Mouse (Mus musculus) limb, embryonic 14.5 days (tissue): ENCODE measurements around the gene Zic4. TPM values are rescaled to one million over a fixed set of nuclear protein-coding genes. Genes with fewer than 3 reads are reported as not detected.

Experiments
- ATAC-seq: fragments of 200-750 bp; cut with Nextera tagmentation; 2 replicates; pipeline ENCODE4 v1.8.0; 2017; ENCODE audit warnings: low read depth, moderate number of reproducible peaks, moderate TSS enrichment; ENCODE audit not compliant: low FRiP score
- DNase-seq: peaks from one replicate; pipeline ENCODE4 v3.0.0-alpha.2; 2015; ENCODE audit warnings: low spot score
- H3K27ac ChIP-seq: fragments of 300-500 bp; sonication (generic); replicated peaks from 2 replicates; pipeline ENCODE4 v1.5.1; 2014; ENCODE audit warnings: low read depth, mild to moderate bottlenecking, low read length, moderate library complexity, mixed read lengths
- H3K27me3 ChIP-seq: fragments of 300-500 bp; sonication (generic); 2 replicates; pipeline ENCODE4 v1.6.1; 2014; ENCODE audit warnings: low read length, mixed read lengths; ENCODE audit not compliant: control insufficient read depth, insufficient read depth
- H3K36me3 ChIP-seq: fragments of 300-500 bp; sonication (generic); 2 replicates; pipeline ENCODE4 v1.6.1; 2014; ENCODE audit warnings: mild to moderate bottlenecking, low read length, moderate library complexity, mixed read lengths; ENCODE audit not compliant: control insufficient read depth, insufficient read depth
- H3K4me1 ChIP-seq: fragments of 300-500 bp; sonication (generic); 2 replicates; pipeline ENCODE4 v1.6.1; 2014; ENCODE audit warnings: antibody characterized with exemption, low read length, mixed read lengths; ENCODE audit not compliant: control insufficient read depth, insufficient read depth
- H3K4me2 ChIP-seq: fragments of 300-500 bp; sonication (generic); replicated peaks from 2 replicates; pipeline ENCODE4 v1.6.1; 2014; ENCODE audit warnings: low read depth, mild to moderate bottlenecking, low read length, moderate library complexity; ENCODE audit not compliant: severe bottlenecking
- H3K4me3 ChIP-seq: fragments of 300-500 bp; sonication (generic); replicated peaks from 2 replicates; pipeline ENCODE4 v1.5.1; 2014; ENCODE audit warnings: low read length
- H3K9ac ChIP-seq: fragments of 300-500 bp; sonication (generic); 2 replicates; pipeline ENCODE4 v1.6.1; 2014; ENCODE audit warnings: mild to moderate bottlenecking, low read depth, low read length, moderate library complexity; ENCODE audit not compliant: severe bottlenecking
- H3K9me3 ChIP-seq: fragments of 300-500 bp; sonication (generic); 2 replicates; pipeline ENCODE4 v1.6.1; 2016; ENCODE audit warnings: low read length; ENCODE audit not compliant: control insufficient read depth
- POLR2A ChIP-seq: fragments of 200-500 bp; IDR thresholded peaks from 2 replicates; pipeline ENCODE4 v1.8.0; 2012; ENCODE audit warnings: inconsistent platforms, mild to moderate bottlenecking, moderate library complexity, borderline replicate concordance; ENCODE audit not compliant: insufficient read depth, insufficient read length; ENCODE audit errors: extremely low read depth
- WGBS: fragments of 180-500 bp; shearing (Covaris S2); extraction: QIAGEN DNeasy Blood & Tissue Kit; methylation state at CpG from one replicate; pipeline ENCODE4 v1.1.7; 2014; 5-methylcytosine and 5-hydroxymethylcytosine counted together
- polyA plus RNA-seq, 2 experiments: library from polyadenylated mRNA; depleted of rRNA in 1 of 2; stranded (reverse) in 1 of 2; unstranded in 1 of 2; fragments of >200 nt; fragmentation: Nextera tagmentation in 1 of 2; extraction: Ambion mirVana in 1 of 2; gene quantifications; 2 replicates each; pipeline versions ENCODE4 v1.2.1 to v1.2.3; 2012 to 2014

Zic4 gene
- polyA plus RNA-seq, 2 experiments, result 0.39 to 0.69 TPM

DNA sequence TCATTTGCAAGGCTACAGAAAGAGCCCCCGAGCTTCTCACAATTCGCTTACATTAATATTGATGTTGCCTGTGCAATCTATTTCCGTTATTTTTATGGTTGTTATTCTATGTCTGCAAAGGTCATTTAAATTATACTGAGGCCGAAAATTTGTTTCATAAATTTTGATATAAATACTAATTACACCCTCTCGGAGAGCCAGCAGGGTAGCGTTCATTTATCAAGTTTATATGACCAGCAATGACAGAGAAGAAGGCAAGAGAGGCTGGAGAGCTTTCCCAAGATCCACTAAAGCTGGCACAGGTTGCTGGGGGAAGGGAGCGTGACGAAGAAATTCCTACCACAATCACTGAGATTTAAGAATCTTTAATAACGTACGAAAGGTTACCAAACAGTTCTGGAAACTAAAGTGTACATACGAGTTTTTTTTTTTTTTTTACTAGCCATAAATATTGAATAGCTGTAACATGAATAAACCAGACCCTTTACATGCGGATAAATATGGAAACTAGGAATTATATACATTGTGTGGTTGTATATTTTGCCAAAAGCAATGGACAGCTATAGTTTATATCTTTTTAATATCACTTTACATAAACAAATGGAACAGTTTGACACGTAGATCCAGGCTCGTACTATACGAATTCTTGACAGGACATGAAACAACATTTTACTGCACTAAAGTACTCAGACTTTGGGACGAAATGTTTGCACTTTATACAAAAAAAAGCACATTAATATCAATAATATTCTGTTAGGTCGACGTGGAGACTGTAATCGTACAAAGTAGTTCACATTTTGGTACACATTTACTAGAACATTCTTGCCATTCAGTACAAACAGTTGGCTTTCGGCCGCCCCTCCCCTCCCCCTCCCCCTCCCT, 1.8 kb upstream of the Zic4 start:
- Histone ChIP-seq H3K4me1 (peaks cover 3% of the 10 kb centered on the region; the same call in 1 of the 2 replicates), H3K27me3 (peaks cover 88% of the 10 kb centered on the region), H3K36me3 (no peaks in the 10 kb centered on the region), H3K4me3 (no peak overlapping the region), H3K27ac (no peak overlapping the region), H3K4me2 (no peak overlapping the region), H3K9me3 (no peaks in the 10 kb centered on the region), H3K9ac (no peak overlapping the region)
- DNase-seq (no peak), ATAC-seq (no peak)
- 4% methylated on average over 21 of the region's 21 CpGs for WGBS
- TF ChIP-seq POLR2A, result no peak

DNA sequence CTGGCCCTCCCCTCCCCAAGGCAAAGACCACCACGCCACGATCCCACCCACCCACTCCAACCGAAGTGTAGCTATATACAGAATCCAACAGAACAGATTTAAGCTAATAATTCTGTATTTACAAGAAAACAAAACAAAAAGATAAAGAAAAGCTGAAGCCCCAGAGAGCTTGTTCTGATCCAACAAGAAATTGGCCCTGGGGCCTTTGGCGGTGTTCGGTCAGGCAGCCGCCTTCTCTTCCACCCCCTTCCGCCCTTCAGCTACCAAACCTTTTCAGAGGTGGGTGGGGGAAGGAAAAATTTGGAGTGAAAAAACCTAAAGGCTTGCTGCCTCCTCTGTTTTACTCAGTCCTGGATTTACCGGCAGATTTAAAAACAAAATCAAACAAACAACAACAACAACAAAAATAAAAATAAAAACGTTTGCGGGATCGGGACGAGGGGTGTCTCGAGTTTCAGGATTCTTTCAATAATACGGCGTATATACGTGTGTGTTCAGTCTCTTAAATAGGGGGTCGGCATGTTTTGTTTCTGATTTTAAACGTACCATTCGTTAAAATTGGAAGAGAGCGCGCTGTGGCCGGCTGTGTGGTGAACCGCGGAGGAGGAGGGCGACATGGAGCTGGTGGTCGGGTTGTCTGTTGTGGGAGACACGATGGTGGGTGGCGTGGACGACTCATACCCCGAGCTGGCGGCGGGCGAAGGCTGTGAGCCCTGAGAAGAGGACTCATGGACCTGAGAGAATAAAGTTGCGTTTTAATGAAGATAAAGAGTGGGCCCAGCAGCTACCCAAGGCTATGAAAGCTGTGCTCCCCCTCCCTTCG, 969 bp upstream of the Zic4 start:
- Histone ChIP-seq H3K4me3 (peak overlapping the region; percentile 34; the same call in 1 of the 2 replicates), H3K36me3 (no peaks in the 10 kb centered on the region), H3K27me3 (peaks cover 86% of the 10 kb centered on the region), H3K4me2 (peak overlapping the region; percentile 47; the same call in 1 of the 2 replicates), H3K4me1 (peaks cover 3% of the 10 kb centered on the region; the same call in 1 of the 2 replicates), H3K27ac (no peak overlapping the region), H3K9ac (no peak overlapping the region), H3K9me3 (no peaks in the 10 kb centered on the region)
- 1% methylated on average over 35 of the region's 35 CpGs for WGBS
- ATAC-seq (no peak), DNase-seq (no peak)
- TF ChIP-seq POLR2A, result no peak

DNA sequence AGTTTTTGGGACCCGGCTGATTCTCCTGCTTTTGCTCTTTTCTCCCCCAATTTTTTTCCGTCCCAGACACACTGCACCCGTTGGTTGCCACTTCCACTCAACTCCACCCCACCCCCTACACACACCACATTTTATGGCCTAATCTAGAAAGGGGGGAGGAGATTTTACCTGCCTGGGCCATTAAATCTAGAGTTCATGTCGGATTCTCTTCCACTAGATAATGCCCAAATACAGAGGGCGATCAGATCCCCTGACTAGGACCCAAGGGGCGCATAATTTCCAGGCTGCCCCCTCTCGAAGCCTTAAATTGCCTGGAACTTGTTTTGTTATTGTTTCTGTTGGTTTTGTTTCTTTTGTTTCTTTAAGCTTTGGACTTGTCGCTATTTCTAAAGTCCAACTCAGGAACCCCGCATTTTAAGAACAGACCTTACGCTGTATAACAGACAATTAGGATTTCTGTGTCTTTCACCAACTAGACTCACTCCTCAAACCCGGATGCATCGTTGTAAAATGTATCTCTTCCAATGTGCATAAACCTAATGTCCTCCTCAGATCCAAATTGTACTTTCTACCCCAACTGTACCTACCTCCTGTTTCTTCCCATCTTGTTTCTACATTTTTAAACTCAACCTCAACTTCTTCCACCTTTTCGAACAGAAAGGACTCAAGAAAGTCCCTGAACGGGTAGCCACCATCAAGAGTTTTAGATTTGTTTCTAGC, 958 bp downstream of the Zic4 start:
- no peak for TF ChIP-seq POLR2A
- H3K9me3 ChIP-seq, result no peaks in the 10 kb centered on the region
- no peak overlapping the region for H3K4me2 ChIP-seq
- no peak overlapping the region for H3K27ac ChIP-seq
- H3K36me3 ChIP-seq, result no peaks in the 10 kb centered on the region
- 3% methylated on average over 14 of the region's 14 CpGs for WGBS
- H3K4me1 ChIP-seq, result peaks cover 3% of the 10 kb centered on the region; the same call in 1 of the 2 replicates
- no peak for DNase-seq
- H3K27me3 ChIP-seq, result peaks cover 85% of the 10 kb centered on the region
- H3K9ac ChIP-seq, result no peak overlapping the region
- no peak for ATAC-seq
- H3K4me3 ChIP-seq, result no peak overlapping the region

DNA sequence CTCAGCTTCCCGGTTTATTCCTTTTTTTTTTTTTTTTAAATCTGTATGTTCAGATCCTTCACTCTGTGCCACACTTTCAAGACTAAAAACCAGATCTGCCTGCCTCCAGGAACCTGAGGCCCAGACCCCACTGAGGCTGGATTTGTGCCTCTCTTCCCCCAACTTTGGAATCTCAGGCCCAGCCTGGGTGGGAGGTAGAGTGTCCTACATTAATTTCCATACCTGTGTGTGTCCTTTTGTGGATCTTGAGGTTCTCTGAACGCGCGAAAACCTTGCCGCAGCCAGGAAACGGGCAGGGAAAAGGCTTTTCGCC, 1.6 kb downstream of the Zic4 start:
- ATAC-seq (no peak), DNase-seq (no peak)
- H3K4me3 ChIP-seq, result peak overlapping the region; percentile 22; the same call in 1 of the 2 replicates
- peaks cover 3% of the 10 kb centered on the region; the same call in 1 of the 2 replicates for H3K4me1 ChIP-seq
- WGBS, result under 1% methylated on average over 7 of the region's 7 CpGs
- H3K9me3 ChIP-seq, result no peaks in the 10 kb centered on the region
- H3K27me3 ChIP-seq, result peaks cover 90% of the 10 kb centered on the region
- H3K27ac ChIP-seq, result no peak overlapping the region
- no peak for TF ChIP-seq POLR2A
- H3K36me3 ChIP-seq, result no peaks in the 10 kb centered on the region
- H3K9ac ChIP-seq, result no peak overlapping the region
- H3K4me2 ChIP-seq, result no peak overlapping the region
